Mouse (Mus musculus) megakaryocyte, embryonic 14.5 days (primary cell): Measurements from ENCODE around the gene Adipor2.

Experiments
- FLI1 ChIP-seq: IDR thresholded peaks from 2 replicates; pipeline ENCODE4 v1.6.1; 2012; ENCODE audit warnings: low read length, inconsistent platforms, mixed read lengths
- GATA1 ChIP-seq: IDR thresholded peaks from 3 replicates; pipeline ENCODE4 v1.6.1; 2012; ENCODE audit warnings: mixed read lengths, low read length, inconsistent platforms, borderline replicate concordance

DNA sequence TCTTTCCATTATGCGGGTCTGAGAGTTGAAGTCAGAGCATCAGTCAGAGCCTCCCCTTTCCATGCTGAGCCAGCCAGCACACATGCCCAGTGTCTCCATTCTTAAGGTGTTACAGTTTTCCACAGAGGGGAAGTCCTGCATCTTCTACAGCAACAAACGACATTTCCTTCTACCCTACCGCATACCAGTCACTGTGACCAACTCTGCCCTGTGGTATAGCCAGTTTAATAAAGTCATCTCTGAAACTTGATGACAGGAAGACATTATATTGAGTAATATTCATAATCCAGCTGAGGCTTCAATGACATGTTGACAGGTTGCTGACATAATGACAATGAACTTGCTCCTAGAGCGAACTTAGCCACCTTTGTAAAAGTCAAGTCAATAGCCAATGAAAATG is 26.8 kb downstream of the Adipor2 start:
- no peak for TF ChIP-seq GATA1
- no peak for TF ChIP-seq FLI1
